Mouse (Mus musculus) bone marrow, adult 2 months (tissue): Measurements from ENCODE around the gene Clec11a. TPM values are rescaled to one million over a fixed set of nuclear protein-coding genes. Genes with fewer than 3 reads are reported as not detected.

Experiments
- H3K27ac ChIP-seq: fragments of 200-500 bp; 2 replicates; pipeline ENCODE4 v1.5.1; 2012; ENCODE audit warnings: low read depth, mild to moderate bottlenecking, control low read depth, inconsistent platforms, low read length; ENCODE audit not compliant: control insufficient read depth, poor library complexity, insufficient read depth
- H3K4me1 ChIP-seq: fragments of 200-500 bp; 2 replicates; pipeline ENCODE4 v1.6.1; 2011; ENCODE audit warnings: low read length; ENCODE audit not compliant: control insufficient read depth, insufficient read depth
- H3K4me3 ChIP-seq: fragments of 200-500 bp; replicated peaks from 2 replicates; pipeline ENCODE3; 2011; ENCODE audit warnings: mild to moderate bottlenecking, low read depth, low read length, control low read depth; ENCODE audit not compliant: control insufficient read depth
- CTCF ChIP-seq: fragments of 200-500 bp; IDR thresholded peaks from 2 replicates; pipeline ENCODE4 v1.5.1; 2011; ENCODE audit warnings: low read length, control low read depth; ENCODE audit not compliant: control insufficient read depth, insufficient read depth
- POLR2A ChIP-seq: fragments of 200-500 bp; IDR thresholded peaks from 2 replicates; pipeline ENCODE4 v1.6.1; 2011; ENCODE audit warnings: low read depth, mild to moderate bottlenecking, control low read depth, low read length, borderline replicate concordance; ENCODE audit not compliant: control insufficient read depth
- WGBS: fragments of 180-500 bp; shearing (Covaris S2); methylation state at CpG from one replicate; pipeline ENCODE4 v1.1.7; 2018; 5-methylcytosine and 5-hydroxymethylcytosine counted together
- polyA plus RNA-seq: library from polyadenylated mRNA; stranded (reverse); fragments of >200 nt; gene quantifications from 2 replicates; pipeline ENCODE4 v1.2.4, GENCODE M21; 2011; ENCODE audit warnings: low replicate concordance; ENCODE audit not compliant: missing spikeins, insufficient read depth, insufficient read length

The Clec11a gene
- polyA plus RNA-seq, 1 experiment = 1.8 TPM

- no peaks in the 10 kb centered on the region for H3K4me1 ChIP-seq
- TF ChIP-seq CTCF (no peak), POLR2A (no peak)
- no peak overlapping the region for H3K27ac ChIP-seq
- 68% methylated on average over 11 of the region's 11 CpGs for WGBS
- H3K4me3 ChIP-seq = no peak overlapping the region
Observed at GRCm38 (mm10) chr7:44268117-44268516, 38.6 kb downstream of the Clec11a start.

- no peak overlapping the region for H3K27ac ChIP-seq
- WGBS = 3% methylated on average over 34 of the region's 34 CpGs
- no peaks in the 10 kb centered on the region for H3K4me1 ChIP-seq
- TF ChIP-seq CTCF (peak; percentile 90), POLR2A (no peak)
- no peak overlapping the region for H3K4me3 ChIP-seq
Observed at GRCm38 (mm10) chr7:44262791-44263643, 43.7 kb downstream of the Clec11a start.

GRCm38 (mm10) chr7:44261147-44261546, 45.6 kb downstream of the Clec11a start, which contains the start of gene Gm15517:
Gene Gm15517 (plus strand): TSS chr7:44261447.
- Histone ChIP-seq H3K27ac (no peak within 1 kb of the TSS), H3K4me1 (no peaks in the 10 kb centered on the region), H3K4me3 (no peak within 1 kb of the TSS)
- 34% methylated on average over 5 of the region's 5 CpGs for WGBS
- TF ChIP-seq POLR2A = no peak
- TF ChIP-seq CTCF = no peak

- no peak overlapping the region for H3K27ac ChIP-seq
- 72% methylated on average over 6 of the region's 6 CpGs for WGBS
- H3K4me3 ChIP-seq = no peak overlapping the region
- no peak for TF ChIP-seq CTCF
- TF ChIP-seq POLR2A = no peak
- no peaks in the 10 kb centered on the region for H3K4me1 ChIP-seq
Observed at GRCm38 (mm10) chr7:44260410-44260809, 46.3 kb downstream of the Clec11a start.

- no peak within 1 kb of the TSS for H3K27ac ChIP-seq
- no peak within 1 kb of the TSS for H3K4me3 ChIP-seq
- H3K4me1 ChIP-seq = no peaks in the 10 kb centered on the region
- WGBS = 77% methylated on average over 4 of the region's 4 CpGs
- no peak for TF ChIP-seq CTCF
- TF ChIP-seq POLR2A = no peak
Observed at GRCm38 (mm10) chr7:44257278-44257677, 49.4 kb downstream of the Clec11a start, which contains the start of gene Acp4. Gene Acp4 (minus strand): TSS chr7:44257378.

- no peak for TF ChIP-seq CTCF
- no peak for TF ChIP-seq POLR2A
- no peaks in the 10 kb centered on the region for H3K4me1 ChIP-seq
- 57% methylated on average over 6 of the region's 6 CpGs for WGBS
Observed at GRCm38 (mm10) chr7:44254930-44255329, 51.8 kb downstream of the Clec11a start.

GRCm38 (mm10) chr7:44253023-44253616, 53.6 kb downstream of the Clec11a start:
- 82% methylated on average over 15 of the region's 15 CpGs for WGBS
- no peaks in the 10 kb centered on the region for H3K4me1 ChIP-seq
- no peak for TF ChIP-seq CTCF
- no peak for TF ChIP-seq POLR2A
- H3K4me3 ChIP-seq = no peak overlapping the region
- no peak overlapping the region for H3K27ac ChIP-seq

More at GRCm38 (mm10) chr7:44254930-44255329, 51.8 kb downstream of the Clec11a start:
- Histone ChIP-seq H3K4me3 (no peak overlapping the region), H3K27ac (no peak overlapping the region)

Other genes with a start within 250 kb of the Clec11a start
- gene Klk1b21, start 204.6 kb downstream of the Clec11a start, polyA plus RNA-seq = not detected in 2 replicates
- gene Klk1b22, start 194.2 kb downstream of the Clec11a start, polyA plus RNA-seq = not detected in 2 replicates
- gene Klk1b16, start 170.1 kb downstream of the Clec11a start, polyA plus RNA-seq = not detected in 2 replicates
- not detected in 2 replicates for gene Klk1b24, start 118.7 kb downstream of the Clec11a start, polyA plus RNA-seq
- not detected in 2 replicates for gene Klk1b3, start 108.7 kb downstream of the Clec11a start, polyA plus RNA-seq
- gene Klk1b4, start 99.5 kb downstream of the Clec11a start, polyA plus RNA-seq = not detected in 2 replicates
- gene Klk1b5, start 91.0 kb downstream of the Clec11a start, polyA plus RNA-seq = not detected in 2 replicates
- gene Klk1, start 81.5 kb downstream of the Clec11a start, polyA plus RNA-seq = 2.4 and 17.2 TPM in 2 replicates
- gene Gm36864, start 70.7 kb downstream of the Clec11a start, polyA plus RNA-seq = not detected in 2 replicates
- gene 1700028J19Rik, start 60.2 kb downstream of the Clec11a start, polyA plus RNA-seq = 2.0 TPM in 1 of 2 replicates, not detected in the other
- 45.1 and 74.8 TPM in 2 replicates for gene 2410002F23Rik, start 60.2 kb downstream of the Clec11a start, polyA plus RNA-seq
- not detected in 2 replicates for gene Acp4, start 49.5 kb downstream of the Clec11a start, polyA plus RNA-seq
- not detected in 2 replicates for gene Gm15517, start 45.5 kb downstream of the Clec11a start, polyA plus RNA-seq
- gene Shank1, start 3.4 kb upstream of the Clec11a start, polyA plus RNA-seq = 1.9 and 4.2 TPM in 2 replicates
- not detected in 2 replicates for gene Syt3, start 77.2 kb upstream of the Clec11a start, polyA plus RNA-seq
- gene 1700008O03Rik, start 78.9 kb upstream of the Clec11a start, polyA plus RNA-seq = not detected in 2 replicates
- gene Lrrc4b, start 122.1 kb upstream of the Clec11a start, polyA plus RNA-seq = 0.92 TPM in 1 of 2 replicates, not detected in the other
- not detected in 2 replicates for gene Aspdh, start 158.5 kb upstream of the Clec11a start, polyA plus RNA-seq
- 128 and 154 TPM in 2 replicates for gene Josd2, start 161.1 kb upstream of the Clec11a start, polyA plus RNA-seq
- gene Emc10, start 189.6 kb upstream of the Clec11a start, polyA plus RNA-seq = 41.8 and 58.8 TPM in 2 replicates
- 4.6 and 5.0 TPM in 2 replicates for gene Fam71e1, start 189.7 kb upstream of the Clec11a start, polyA plus RNA-seq
- gene Mybpc2, start 217.8 kb upstream of the Clec11a start, polyA plus RNA-seq = 1.5 and 5.4 TPM in 2 replicates
- gene Spib, start 225.2 kb upstream of the Clec11a start, polyA plus RNA-seq = 25.0 and 55.6 TPM in 2 replicates
- gene Pold1, start 241.9 kb upstream of the Clec11a start, polyA plus RNA-seq = 147 and 216 TPM in 2 replicates
- gene Nr1h2, start 247.0 kb upstream of the Clec11a start, polyA plus RNA-seq = 87.8 and 123 TPM in 2 replicates